Mouse (Mus musculus): ENCODE results near the gene Megf6. TPM values are rescaled to one million over a fixed set of nuclear protein-coding genes. Genes with fewer than 3 reads are reported as not detected.

The Megf6 gene
- polyA plus RNA-seq, 1 experiment = 19.0 TPM

- TF ChIP-seq POLR2A (IDR thresholded peaks at IDR 0.05; ENCODE audit: control insufficient read depth, extremely low read depth, insufficient read depth, low read length, poor library complexity) (no peak), CTCF (IDR thresholded peaks at IDR 0.05; ENCODE audit: borderline replicate concordance, control insufficient read depth, extremely low read depth, insufficient read depth, low read length, poor library complexity) (peak; percentile 80; the same call in 1 of the 2 replicates)
- no peak within 1 kb of the TSS for H3K27ac ChIP-seq (ENCODE audit: control insufficient read depth, insufficient read depth, low read length)
- no peaks in the 10 kb centered on the region; the same call in 1 of the 2 replicates for H3K27me3 ChIP-seq (ENCODE audit: control insufficient read depth, insufficient read depth, low read length)
- DNase-seq = no peak
- WGBS = 16% methylated on average over 7 of the region's 7 CpGs
- H3K4me3 ChIP-seq (ENCODE audit: control insufficient read depth, insufficient read depth, low read length) = no peak within 1 kb of the TSS
- H3K4me1 ChIP-seq (replicated peaks; ENCODE audit: control insufficient read depth, insufficient read depth, low read length) = 0 out of 2 replicates have a peak, but pooled peaks cover 4% of the 10 kb centered on the region
- no peaks in the 10 kb centered on the region for H3K36me3 ChIP-seq (ENCODE audit: control insufficient read depth, insufficient read depth, low read length)
These were observed 130.9 kb downstream of the Megf6 start, which contains the start of gene Arhgef16 for GRCm38 (mm10) chr4:154301466-154301881. TSS of gene Arhgef16 (minus strand) at chr4:154301676.

- WGBS = 23% methylated on average over 2 of the region's 2 CpGs
- DNase-seq = no peak
- Histone ChIP-seq H3K27ac (ENCODE audit: control insufficient read depth, insufficient read depth, low read length) (no peak overlapping the region), H3K36me3 (ENCODE audit: control insufficient read depth, insufficient read depth, low read length) (no peaks in the 10 kb centered on the region), H3K4me3 (ENCODE audit: control insufficient read depth, insufficient read depth, low read length) (no peak overlapping the region), H3K27me3 (ENCODE audit: control insufficient read depth, insufficient read depth, low read length) (no peaks in the 10 kb centered on the region), H3K4me1 (replicated peaks; ENCODE audit: control insufficient read depth, insufficient read depth, low read length) (no peaks in the 10 kb centered on the region)
- no peak for TF ChIP-seq POLR2A (IDR thresholded peaks at IDR 0.05; ENCODE audit: control insufficient read depth, extremely low read depth, insufficient read depth, low read length, poor library complexity)
- TF ChIP-seq CTCF (IDR thresholded peaks at IDR 0.05; ENCODE audit: borderline replicate concordance, control insufficient read depth, extremely low read depth, insufficient read depth, low read length, poor library complexity) = no peak
These were observed 138.6 kb downstream of the Megf6 start for GRCm38 (mm10) chr4:154309131-154309530.

DNA sequence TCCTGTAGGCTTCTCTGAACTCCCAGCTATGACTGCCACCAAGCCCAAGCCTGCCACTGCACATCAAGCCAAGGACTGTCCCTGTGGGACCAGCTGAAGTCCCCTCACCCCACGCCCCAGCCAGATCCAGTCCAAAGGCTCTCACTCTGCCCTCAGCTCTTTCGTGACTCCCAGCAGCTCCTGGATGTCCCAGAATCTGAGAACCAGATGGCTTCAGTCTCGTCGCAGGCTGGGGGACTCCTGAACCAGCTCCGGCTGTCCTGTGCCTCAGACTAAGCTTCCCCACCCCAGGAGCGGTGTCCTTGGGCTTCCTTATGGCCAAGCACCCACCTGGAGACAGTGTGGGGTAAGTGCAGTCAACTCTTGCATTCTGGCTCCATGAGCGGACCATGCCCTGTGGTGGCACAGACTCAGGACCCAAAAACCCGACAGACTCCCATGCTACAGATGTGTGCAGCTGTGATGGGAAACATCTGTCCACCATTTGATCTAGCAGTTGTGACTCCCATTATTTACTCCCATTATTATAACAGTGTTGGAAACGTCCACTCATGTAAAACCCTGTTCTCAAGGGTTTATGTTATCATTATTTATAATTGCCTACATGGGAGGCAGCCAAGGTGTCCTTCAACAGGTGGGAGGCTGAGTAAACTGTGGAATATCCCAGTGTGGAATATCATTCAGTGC is 140.2 kb downstream of the Megf6 start:
- Histone ChIP-seq H3K27ac (ENCODE audit: control insufficient read depth, insufficient read depth, low read length) (no peak overlapping the region), H3K4me3 (ENCODE audit: control insufficient read depth, insufficient read depth, low read length) (no peak overlapping the region), H3K4me1 (replicated peaks; ENCODE audit: control insufficient read depth, insufficient read depth, low read length) (no peaks in the 10 kb centered on the region), H3K27me3 (ENCODE audit: control insufficient read depth, insufficient read depth, low read length) (no peaks in the 10 kb centered on the region), H3K36me3 (ENCODE audit: control insufficient read depth, insufficient read depth, low read length) (no peaks in the 10 kb centered on the region)
- DNase-seq = no peak
- WGBS = 83% methylated on average over 9 of the region's 9 CpGs
- no peak for TF ChIP-seq POLR2A (IDR thresholded peaks at IDR 0.05; ENCODE audit: control insufficient read depth, extremely low read depth, insufficient read depth, low read length, poor library complexity)
- no peak for TF ChIP-seq CTCF (IDR thresholded peaks at IDR 0.05; ENCODE audit: borderline replicate concordance, control insufficient read depth, extremely low read depth, insufficient read depth, low read length, poor library complexity)

DNA sequence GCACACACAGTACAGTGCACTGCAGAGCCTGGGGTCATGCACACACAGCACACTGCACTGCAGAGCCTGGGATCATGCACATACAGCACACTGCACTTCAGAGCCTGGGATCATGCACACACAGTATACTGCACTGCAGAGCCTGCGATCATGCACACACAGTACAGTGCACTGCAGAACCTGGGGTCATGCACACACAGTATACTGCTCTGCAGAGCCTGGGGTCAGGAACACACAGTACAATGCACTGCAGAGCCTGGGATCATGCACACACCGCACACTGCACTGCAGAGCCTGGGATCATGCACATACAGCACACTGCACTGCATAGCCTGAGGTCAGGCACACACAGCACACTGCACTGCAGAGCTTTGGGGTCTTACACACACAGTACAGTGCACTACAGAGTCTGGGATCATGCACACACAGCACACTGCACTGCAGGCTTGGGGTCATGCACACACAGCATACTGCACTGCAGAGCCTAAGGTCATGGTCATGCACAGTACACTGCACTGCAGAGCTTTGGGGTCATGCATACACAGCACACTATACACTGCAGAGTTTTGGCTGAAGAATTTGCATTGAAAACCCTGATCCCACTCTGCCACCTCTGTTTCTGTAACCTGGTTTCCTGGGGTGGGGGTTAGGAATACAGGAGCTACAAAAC is 141.7 kb downstream of the Megf6 start:
- H3K4me1 ChIP-seq (replicated peaks; ENCODE audit: control insufficient read depth, insufficient read depth, low read length) = no peaks in the 10 kb centered on the region
- WGBS = 85% methylated on average over 2 of the region's 2 CpGs
- no peak overlapping the region for H3K27ac ChIP-seq (ENCODE audit: control insufficient read depth, insufficient read depth, low read length)
- DNase-seq = no peak
- TF ChIP-seq CTCF (IDR thresholded peaks at IDR 0.05; ENCODE audit: borderline replicate concordance, control insufficient read depth, extremely low read depth, insufficient read depth, low read length, poor library complexity) (no peak), POLR2A (IDR thresholded peaks at IDR 0.05; ENCODE audit: control insufficient read depth, extremely low read depth, insufficient read depth, low read length, poor library complexity) (no peak)
- no peak overlapping the region for H3K4me3 ChIP-seq (ENCODE audit: control insufficient read depth, insufficient read depth, low read length)
- no peaks in the 10 kb centered on the region for H3K27me3 ChIP-seq (ENCODE audit: control insufficient read depth, insufficient read depth, low read length)
- H3K36me3 ChIP-seq (ENCODE audit: control insufficient read depth, insufficient read depth, low read length) = no peaks in the 10 kb centered on the region

- Histone ChIP-seq H3K36me3 (ENCODE audit: control insufficient read depth, insufficient read depth, low read length) (no peaks in the 10 kb centered on the region), H3K4me1 (replicated peaks; ENCODE audit: control insufficient read depth, insufficient read depth, low read length) (no peaks in the 10 kb centered on the region), H3K4me3 (ENCODE audit: control insufficient read depth, insufficient read depth, low read length) (no peak overlapping the region), H3K27ac (ENCODE audit: control insufficient read depth, insufficient read depth, low read length) (no peak overlapping the region), H3K27me3 (ENCODE audit: control insufficient read depth, insufficient read depth, low read length) (no peaks in the 10 kb centered on the region)
- WGBS = 76% methylated on average over 4 of the region's 4 CpGs
- TF ChIP-seq POLR2A (IDR thresholded peaks at IDR 0.05; ENCODE audit: control insufficient read depth, extremely low read depth, insufficient read depth, low read length, poor library complexity) (no peak), CTCF (IDR thresholded peaks at IDR 0.05; ENCODE audit: borderline replicate concordance, control insufficient read depth, extremely low read depth, insufficient read depth, low read length, poor library complexity) (no peak)
- DNase-seq = no peak
These were observed 142.5 kb downstream of the Megf6 start for GRCm38 (mm10) chr4:154312935-154313621.

DNA sequence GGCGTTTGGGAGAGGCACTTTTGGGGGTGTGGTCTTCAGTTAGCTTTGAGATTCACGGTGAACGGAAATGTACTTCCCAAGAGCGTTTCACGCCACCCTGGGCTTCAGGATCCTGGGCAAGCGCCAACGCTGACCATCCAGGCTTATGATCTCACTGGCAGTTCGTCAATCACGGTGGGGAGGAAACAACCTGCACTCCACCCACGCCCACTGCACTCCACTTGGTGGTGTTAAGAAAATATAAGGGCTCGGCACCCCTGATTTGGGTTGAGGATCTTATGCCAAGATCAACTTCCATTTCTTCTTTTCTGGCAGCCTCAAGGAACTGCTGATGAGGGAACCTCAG is 143.1 kb downstream of the Megf6 start:
- H3K36me3 ChIP-seq (ENCODE audit: control insufficient read depth, insufficient read depth, low read length) = no peaks in the 10 kb centered on the region
- DNase-seq = no peak
- H3K27me3 ChIP-seq (ENCODE audit: control insufficient read depth, insufficient read depth, low read length) = no peaks in the 10 kb centered on the region
- no peaks in the 10 kb centered on the region for H3K4me1 ChIP-seq (replicated peaks; ENCODE audit: control insufficient read depth, insufficient read depth, low read length)
- no peak overlapping the region for H3K4me3 ChIP-seq (ENCODE audit: control insufficient read depth, insufficient read depth, low read length)
- no peak overlapping the region for H3K27ac ChIP-seq (ENCODE audit: control insufficient read depth, insufficient read depth, low read length)
- WGBS = 84% methylated on average over 11 of the region's 11 CpGs
- no peak for TF ChIP-seq CTCF (IDR thresholded peaks at IDR 0.05; ENCODE audit: borderline replicate concordance, control insufficient read depth, extremely low read depth, insufficient read depth, low read length, poor library complexity)
- TF ChIP-seq POLR2A (IDR thresholded peaks at IDR 0.05; ENCODE audit: control insufficient read depth, extremely low read depth, insufficient read depth, low read length, poor library complexity) = no peak

Other genes with a start within 250 kb of the Megf6 start
- 39.8 and 44.0 TPM in 2 replicates for gene A430005L14Rik, start 213.5 kb upstream of the Megf6 start, polyA plus RNA-seq (2012; rRNA removed)
- gene Dffb, start 195.6 kb upstream of the Megf6 start, polyA plus RNA-seq (2012; rRNA removed) = 50.1 and 54.6 TPM in 2 replicates
- gene Cep104, start 195.5 kb upstream of the Megf6 start, polyA plus RNA-seq (2012; rRNA removed) = 24.5 and 24.6 TPM in 2 replicates
- 118 and 144 TPM in 2 replicates for gene Lrrc47, start 159.0 kb upstream of the Megf6 start, polyA plus RNA-seq (2012; rRNA removed)
- gene Smim1, start 144.5 kb upstream of the Megf6 start, polyA plus RNA-seq (2012; rRNA removed) = 12.0 and 24.3 TPM in 2 replicates
- 0.05 and 0.08 TPM in 2 replicates for gene Ccdc27, start 128.1 kb upstream of the Megf6 start, polyA plus RNA-seq (2012; rRNA removed)
- gene Trp73, start 30.5 kb upstream of the Megf6 start, polyA plus RNA-seq (2012; rRNA removed) = 1.0 and 1.4 TPM in 2 replicates
- gene Wrap73, start 28.4 kb upstream of the Megf6 start, polyA plus RNA-seq (2012; rRNA removed) = 64.7 and 69.3 TPM in 2 replicates
- gene Tprgl, start 10.1 kb upstream of the Megf6 start, polyA plus RNA-seq (2012; rRNA removed) = 227 and 244 TPM in 2 replicates
- 9.3 and 12.3 TPM in 2 replicates for gene Arhgef16, start 130.9 kb downstream of the Megf6 start, polyA plus RNA-seq (2012; rRNA removed)
- not detected in 2 replicates for gene B230104I21Rik, start 165.4 kb downstream of the Megf6 start, polyA plus RNA-seq (2012; rRNA removed)